Mouse (Mus musculus): Measurements from ENCODE around the gene Sprr2j-ps. TPM values are rescaled to one million over a fixed set of nuclear protein-coding genes. Genes with fewer than 3 reads are reported as not detected.

Gene Sprr2j-ps
- not detected in 2 replicates for total RNA-seq (2012; rRNA removed)

DNA sequence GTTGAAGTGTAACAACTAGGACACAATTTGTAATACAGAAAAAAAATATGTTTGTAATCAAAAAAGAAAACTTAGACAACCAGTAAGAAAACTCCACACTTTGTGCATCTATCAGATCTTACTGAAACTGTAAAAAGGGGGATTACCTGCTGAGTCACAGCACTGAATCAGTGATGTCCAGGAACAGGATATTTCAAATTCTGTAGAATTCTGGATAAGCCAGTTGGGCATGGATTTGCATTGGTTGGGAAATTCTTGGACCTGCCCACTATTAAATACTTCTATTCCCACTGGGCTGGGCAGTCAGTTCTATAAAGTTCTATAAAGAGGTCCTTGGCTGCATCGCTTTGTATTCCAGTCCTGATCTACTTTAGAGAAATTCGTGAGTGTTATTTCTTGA lies at the start of gene Sprr2j-ps:
Sprr2j-ps (plus strand) TSS at position 301 of the 400 bp plus-strand sequence.
- in situ Hi-C loops (cut with MboI; ENCODE audit: low sequenced_read_pairs in 2 of 2, unreplicated experiment in 2 of 2): no loop called here
- no peak for DNase-seq (ENCODE audit: low read depth, low spot score)

DNA sequence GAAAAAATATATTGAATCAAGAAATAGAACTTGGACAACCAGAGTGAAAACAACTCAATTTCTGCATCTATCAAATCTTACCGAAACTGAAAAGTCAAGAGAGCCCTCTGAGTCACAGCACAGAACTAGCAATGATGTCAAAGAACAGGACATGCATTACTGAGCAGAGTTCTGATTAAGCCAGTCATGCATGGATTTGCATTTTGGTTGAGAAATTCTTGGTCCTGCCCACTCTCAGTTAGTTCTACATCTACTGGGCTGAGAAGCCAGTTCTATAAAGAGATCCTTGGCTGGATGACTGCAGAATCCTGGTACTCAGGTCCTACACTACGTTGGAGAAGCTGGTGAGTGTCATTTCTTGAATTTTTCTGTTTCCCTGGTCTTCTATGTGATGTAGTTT lies 44.3 kb upstream of the Sprr2j-ps start:
- Histone ChIP-seq H3K9me3 (ENCODE audit: control insufficient read depth, insufficient read depth, low read depth, low read length) (no peaks in the 10 kb centered on the region), H3K4me1 (ENCODE audit: control insufficient read depth in 2 of 2, insufficient read depth in 2 of 2, low read length in 2 of 2, poor library complexity in 1 of 2) (no peaks in the 10 kb centered on the region), H3K27ac (ENCODE audit: insufficient read depth, low read depth, low read length, poor library complexity, severe bottlenecking) (no peak overlapping the region), H3K4me3 (ENCODE audit: insufficient read depth in 1 of 2, low read depth in 1 of 2, low read length in 2 of 2, poor library complexity in 1 of 2, severe bottlenecking in 1 of 2) (no peak overlapping the region), H3K9ac (ENCODE audit: insufficient read depth, low read depth, low read length, poor library complexity, severe bottlenecking) (no peak overlapping the region), H3K36me3 (ENCODE audit: control insufficient read depth, insufficient read depth, low read length, poor library complexity, severe bottlenecking) (no peaks in the 10 kb centered on the region)
- TF ChIP-seq ZNF384 (IDR thresholded peaks at IDR 0.05; ENCODE audit: low read depth, low read length) (no peak), MAFK (IDR thresholded peaks at IDR 0.05; ENCODE audit: insufficient read depth, low read depth, low read length) (no peak), ZC3H11A (IDR thresholded peaks at IDR 0.05; ENCODE audit: borderline replicate concordance, low read depth, low read length) (no peak), HCFC1 (IDR thresholded peaks at IDR 0.05; ENCODE audit: borderline replicate concordance, insufficient read depth, low read length) (no peak), CHD2 (IDR thresholded peaks at IDR 0.05; ENCODE audit: low read depth, low read length) (no peak)
- in situ Hi-C loops (cut with MboI; ENCODE audit: low sequenced_read_pairs in 2 of 2, unreplicated experiment in 2 of 2): no loop called here
- DNase-seq (ENCODE audit: low read depth, low spot score): no peak

More for the DNA sequence above, at the start of gene Sprr2j-ps:
- H3K36me3 ChIP-seq (ENCODE audit: control insufficient read depth, insufficient read depth, low read length, poor library complexity, severe bottlenecking): no peaks in the 10 kb centered on the region
- H3K9ac ChIP-seq (ENCODE audit: insufficient read depth, low read depth, low read length, poor library complexity, severe bottlenecking): no peak within 1 kb of the TSS
- no peaks in the 10 kb centered on the region for H3K9me3 ChIP-seq (ENCODE audit: control insufficient read depth, insufficient read depth, low read depth, low read length)
- no peak within 1 kb of the TSS for H3K4me3 ChIP-seq (ENCODE audit: insufficient read depth in 1 of 2, low read depth in 1 of 2, low read length in 2 of 2, poor library complexity in 1 of 2, severe bottlenecking in 1 of 2)
- TF ChIP-seq HCFC1 (IDR thresholded peaks at IDR 0.05; ENCODE audit: borderline replicate concordance, insufficient read depth, low read length) (no peak), CHD2 (IDR thresholded peaks at IDR 0.05; ENCODE audit: low read depth, low read length) (no peak), ZC3H11A (IDR thresholded peaks at IDR 0.05; ENCODE audit: borderline replicate concordance, low read depth, low read length) (no peak), MAFK (IDR thresholded peaks at IDR 0.05; ENCODE audit: insufficient read depth, low read depth, low read length) (no peak), ZNF384 (IDR thresholded peaks at IDR 0.05; ENCODE audit: low read depth, low read length) (no peak)
- no peaks in the 10 kb centered on the region for H3K4me1 ChIP-seq (ENCODE audit: control insufficient read depth in 2 of 2, insufficient read depth in 2 of 2, low read length in 2 of 2, poor library complexity in 1 of 2)
- no peak within 1 kb of the TSS for H3K27ac ChIP-seq (ENCODE audit: insufficient read depth, low read depth, low read length, poor library complexity, severe bottlenecking)

DNA sequence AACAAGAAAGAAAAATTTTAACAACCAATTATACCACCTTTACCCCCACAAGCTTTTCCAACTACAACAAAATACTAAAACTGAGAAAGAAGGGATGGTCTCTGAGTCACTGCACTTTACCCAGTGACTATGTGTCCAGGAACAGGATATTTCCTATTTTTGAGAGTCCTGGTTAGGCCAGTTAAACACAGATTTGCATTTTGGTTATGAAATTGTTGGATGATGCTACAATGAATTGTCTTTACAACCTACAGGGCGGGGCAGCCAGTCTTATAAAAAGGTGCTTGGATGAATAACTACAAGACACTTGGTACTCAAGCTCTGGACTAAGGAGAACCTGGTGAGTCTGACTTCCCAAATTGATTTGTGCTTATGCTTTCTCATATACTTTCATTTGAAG lies 32.5 kb upstream of the Sprr2j-ps start, which contains the start of gene Sprr2h:
Sprr2h (plus strand) TSS at position 301 of the 400 bp plus-strand sequence.
- H3K4me1 ChIP-seq (ENCODE audit: control insufficient read depth in 2 of 2, insufficient read depth in 2 of 2, low read length in 2 of 2, poor library complexity in 1 of 2): no peaks in the 10 kb centered on the region
- no peak within 1 kb of the TSS for H3K9ac ChIP-seq (ENCODE audit: insufficient read depth, low read depth, low read length, poor library complexity, severe bottlenecking)
- TF ChIP-seq MAFK (IDR thresholded peaks at IDR 0.05; ENCODE audit: insufficient read depth, low read depth, low read length) (no peak), ZC3H11A (IDR thresholded peaks at IDR 0.05; ENCODE audit: borderline replicate concordance, low read depth, low read length) (no peak), CHD2 (IDR thresholded peaks at IDR 0.05; ENCODE audit: low read depth, low read length) (no peak), HCFC1 (IDR thresholded peaks at IDR 0.05; ENCODE audit: borderline replicate concordance, insufficient read depth, low read length) (no peak), ZNF384 (IDR thresholded peaks at IDR 0.05; ENCODE audit: low read depth, low read length) (no peak)
- no peak within 1 kb of the TSS for H3K27ac ChIP-seq (ENCODE audit: insufficient read depth, low read depth, low read length, poor library complexity, severe bottlenecking)
- no peak for DNase-seq (ENCODE audit: low read depth, low spot score)
- H3K36me3 ChIP-seq (ENCODE audit: control insufficient read depth, insufficient read depth, low read length, poor library complexity, severe bottlenecking): no peaks in the 10 kb centered on the region
- no peak within 1 kb of the TSS for H3K4me3 ChIP-seq (ENCODE audit: insufficient read depth in 1 of 2, low read depth in 1 of 2, low read length in 2 of 2, poor library complexity in 1 of 2, severe bottlenecking in 1 of 2)
- in situ Hi-C loops (cut with MboI; ENCODE audit: low sequenced_read_pairs in 2 of 2, unreplicated experiment in 2 of 2): no loop called here
- no peaks in the 10 kb centered on the region for H3K9me3 ChIP-seq (ENCODE audit: control insufficient read depth, insufficient read depth, low read depth, low read length)

DNA sequence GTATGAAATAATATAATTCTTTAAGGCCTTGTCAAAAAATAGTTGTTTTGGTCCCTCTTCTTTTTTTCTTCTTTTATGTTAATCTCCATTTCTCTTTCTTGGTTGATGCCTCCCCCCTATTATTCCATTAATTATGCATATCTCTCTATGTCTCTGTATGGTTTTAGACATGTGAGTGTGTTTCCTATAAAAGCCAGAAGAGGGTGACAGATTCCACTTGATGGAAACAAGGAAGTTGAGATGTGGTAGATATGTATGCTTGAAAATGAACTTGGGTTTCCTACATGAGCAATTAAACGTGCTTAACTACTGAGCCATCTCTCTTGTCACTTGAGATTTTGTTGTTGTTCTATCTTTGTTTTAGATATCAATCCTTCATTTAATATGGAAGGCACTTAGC lies 23.6 kb upstream of the Sprr2j-ps start:
- in situ Hi-C loops (cut with MboI; ENCODE audit: low sequenced_read_pairs in 2 of 2, unreplicated experiment in 2 of 2): no loop called here
- Histone ChIP-seq H3K4me1 (ENCODE audit: control insufficient read depth in 2 of 2, insufficient read depth in 2 of 2, low read length in 2 of 2, poor library complexity in 1 of 2) (no peaks in the 10 kb centered on the region), H3K36me3 (ENCODE audit: control insufficient read depth, insufficient read depth, low read length, poor library complexity, severe bottlenecking) (no peaks in the 10 kb centered on the region), H3K9ac (ENCODE audit: insufficient read depth, low read depth, low read length, poor library complexity, severe bottlenecking) (no peak overlapping the region), H3K4me3 (ENCODE audit: insufficient read depth in 1 of 2, low read depth in 1 of 2, low read length in 2 of 2, poor library complexity in 1 of 2, severe bottlenecking in 1 of 2) (no peak overlapping the region), H3K27ac (ENCODE audit: insufficient read depth, low read depth, low read length, poor library complexity, severe bottlenecking) (no peak overlapping the region), H3K9me3 (ENCODE audit: control insufficient read depth, insufficient read depth, low read depth, low read length) (no peaks in the 10 kb centered on the region)
- DNase-seq (ENCODE audit: low read depth, low spot score): no peak
- TF ChIP-seq CHD2 (IDR thresholded peaks at IDR 0.05; ENCODE audit: low read depth, low read length): no peak

DNA sequence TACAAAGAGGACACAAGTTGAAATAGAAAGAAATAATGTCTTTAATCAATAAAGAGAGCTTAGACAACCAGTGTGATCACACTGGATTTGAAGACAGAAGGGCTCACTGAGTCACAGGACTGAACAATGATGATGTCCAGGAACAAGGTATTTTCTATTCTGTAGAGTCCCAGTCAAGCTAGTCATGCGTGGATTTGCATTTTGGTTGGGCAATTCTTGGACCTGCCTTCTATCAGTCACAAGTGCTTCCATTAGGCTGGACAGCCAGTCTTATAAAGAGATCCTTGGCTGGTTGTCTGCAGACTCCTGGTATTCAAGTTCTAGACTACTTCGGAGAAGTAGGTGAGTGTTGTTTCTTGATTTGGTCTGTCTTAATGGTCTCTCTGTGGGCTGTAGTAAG lies 10.2 kb upstream of the Sprr2j-ps start, which contains the start of gene Sprr2i:
Sprr2i (plus strand) TSS at position 301 of the 400 bp plus-strand sequence.
- Histone ChIP-seq H3K9ac (ENCODE audit: insufficient read depth, low read depth, low read length, poor library complexity, severe bottlenecking) (no peak within 1 kb of the TSS), H3K9me3 (ENCODE audit: control insufficient read depth, insufficient read depth, low read depth, low read length) (no peaks in the 10 kb centered on the region), H3K27ac (ENCODE audit: insufficient read depth, low read depth, low read length, poor library complexity, severe bottlenecking) (no peak within 1 kb of the TSS), H3K4me3 (ENCODE audit: insufficient read depth in 1 of 2, low read depth in 1 of 2, low read length in 2 of 2, poor library complexity in 1 of 2, severe bottlenecking in 1 of 2) (no peak within 1 kb of the TSS), H3K36me3 (ENCODE audit: control insufficient read depth, insufficient read depth, low read length, poor library complexity, severe bottlenecking) (no peaks in the 10 kb centered on the region), H3K4me1 (ENCODE audit: control insufficient read depth in 2 of 2, insufficient read depth in 2 of 2, low read length in 2 of 2, poor library complexity in 1 of 2) (no peaks in the 10 kb centered on the region)
- in situ Hi-C loops (cut with MboI; ENCODE audit: low sequenced_read_pairs in 2 of 2, unreplicated experiment in 2 of 2): no loop called here
- TF ChIP-seq ZNF384 (IDR thresholded peaks at IDR 0.05; ENCODE audit: low read depth, low read length): no peak
- TF ChIP-seq ZC3H11A (IDR thresholded peaks at IDR 0.05; ENCODE audit: borderline replicate concordance, low read depth, low read length): no peak
- no peak for DNase-seq (ENCODE audit: low read depth, low spot score)
